Mouse (Mus musculus): ENCODE data around the gene Fopnl.

GRCm38 (mm10) chr16:14309833-14310232 is 7.4 kb downstream of the Fopnl start:
- no peak for TF ChIP-seq CTCF (IDR thresholded peaks at IDR 0.05; ENCODE audit: extremely low read depth, insufficient read length, insufficient replicate concordance, low read depth, low read length)
- TF ChIP-seq POLR2A (IDR thresholded peaks at IDR 0.05; ENCODE audit: low read depth, low read length), result no peak

Measured in small intestine, adult 2 months (tissue).